Mouse (Mus musculus) CH12.LX (cell line): ENCODE measurements around the gene Sema3f. TPM values are rescaled to one million over a fixed set of nuclear protein-coding genes. Genes with fewer than 3 reads are reported as not detected.

Experiments used
- DNase-seq: peaks from one replicate; pipeline ENCODE4 v3.0.0-alpha.2; 2013; ENCODE audit errors: extremely low read depth
- H3K27ac ChIP-seq: 2 replicates; pipeline ENCODE4 v1.5.1; 2012; ENCODE audit warnings: low read depth, mild to moderate bottlenecking, control low read depth, moderate library complexity; ENCODE audit not compliant: insufficient read depth
- H3K27me3 ChIP-seq: replicated peaks from 2 replicates; pipeline ENCODE3; 2012; ENCODE audit warnings: inconsistent platforms
- H3K36me3 ChIP-seq, 2 experiments: replicated peaks in 1 of 2; 2 replicates each; pipeline versions ENCODE3 to v1.6.1; 2012; ENCODE audit warnings: inconsistent platforms in 1 of 2, low read length in 1 of 2, mild to moderate bottlenecking in 1 of 2, mixed read lengths in 1 of 2, moderate library complexity in 1 of 2; ENCODE audit not compliant: control insufficient read depth in 1 of 2, insufficient read depth in 1 of 2
- H3K4me1 ChIP-seq, 2 experiments: 2 replicates each; pipeline ENCODE4 v1.6.1; 2012; ENCODE audit warnings: inconsistent platforms in 1 of 2, moderate library complexity in 1 of 2; ENCODE audit not compliant: insufficient read depth in 2 of 2, control insufficient read depth in 1 of 2
- H3K4me2 ChIP-seq: 2 replicates; pipeline ENCODE4 v1.6.1; 2012; ENCODE audit warnings: low read depth, mild to moderate bottlenecking, control low read depth; ENCODE audit not compliant: poor library complexity, insufficient read depth, severe bottlenecking
- H3K4me3 ChIP-seq, 3 experiments: fragments of 150-350 bp in 1 of 3; sonication (generic) in 1 of 3; replicated peaks in 1 of 3; 2 replicates each; pipeline versions ENCODE3 to v1.5.1; 2011 to 2012; ENCODE audit warnings: low read depth in 2 of 3, low read length in 2 of 3, mild to moderate bottlenecking in 2 of 3, moderate library complexity in 2 of 3, control low read depth in 1 of 3, improper control_type of control experiment in 1 of 3, inconsistent platforms in 1 of 3, mixed read lengths in 1 of 3; ENCODE audit not compliant: poor library complexity in 1 of 3
- H3K79me2 ChIP-seq: replicated peaks from 2 replicates; pipeline ENCODE4 v1.6.1; 2012; ENCODE audit warnings: mild to moderate bottlenecking, moderate library complexity; ENCODE audit not compliant: control insufficient read depth, poor library complexity, insufficient read depth, severe bottlenecking; ENCODE audit errors: extremely low read depth
- H3K9ac ChIP-seq: 2 replicates; pipeline ENCODE4 v1.6.1; 2012; ENCODE audit warnings: low read depth, mild to moderate bottlenecking, control low read depth, moderate library complexity; ENCODE audit not compliant: insufficient read depth
- H3K9me3 ChIP-seq: replicated peaks from 2 replicates; pipeline ENCODE3; 2012; ENCODE audit warnings: low read length, inconsistent platforms, mixed read lengths
- BHLHE40 ChIP-seq: IDR thresholded peaks from 2 replicates; pipeline ENCODE4 v1.6.1; 2011; ENCODE audit warnings: mild to moderate bottlenecking, low read depth, low read length, improper control_type of control experiment
- CHD1 ChIP-seq: IDR thresholded peaks from 2 replicates; pipeline ENCODE4 v1.6.1; 2012; ENCODE audit warnings: low read depth, low read length, improper control_type of control experiment, inconsistent platforms
- CTCF ChIP-seq, 2 experiments: IDR thresholded peaks in 1 of 2; conservative IDR thresholded peaks in 1 of 2; 2 replicates each; pipeline ENCODE4 v1.5.1; 2011 to 2012; ENCODE audit warnings: low read depth in 2 of 2, low read length in 2 of 2, improper control_type of control experiment in 1 of 2, inconsistent platforms in 1 of 2, mild to moderate bottlenecking in 1 of 2, moderate library complexity in 1 of 2
- E2F4 ChIP-seq: IDR thresholded peaks from 2 replicates; pipeline ENCODE4 v1.6.1; 2011; ENCODE audit warnings: low read depth, low read length, improper control_type of control experiment; ENCODE audit not compliant: insufficient replicate concordance
- ELF1 ChIP-seq: IDR thresholded peaks from 2 replicates; pipeline ENCODE4 v1.6.1; 2014; ENCODE audit warnings: low read depth, mild to moderate bottlenecking, inconsistent platforms, low read length, improper control_type of control experiment
- EP300 ChIP-seq: IDR thresholded peaks from 2 replicates; pipeline ENCODE4 v1.6.1; 2011; ENCODE audit warnings: low read length, improper control_type of control experiment
- ETS1 ChIP-seq: conservative IDR thresholded peaks from 2 replicates; pipeline ENCODE4 v1.6.1; 2012; ENCODE audit warnings: low read depth, mild to moderate bottlenecking, inconsistent platforms, low read length, improper control_type of control experiment, moderate library complexity
- HCFC1 ChIP-seq: IDR thresholded peaks from 2 replicates; pipeline ENCODE4 v1.6.1; 2012; ENCODE audit warnings: low read depth, mild to moderate bottlenecking, inconsistent platforms, low read length, improper control_type of control experiment
- IRF4 ChIP-seq: IDR thresholded peaks from 2 replicates; pipeline ENCODE4 v1.6.1; 2014; ENCODE audit warnings: low read depth, mild to moderate bottlenecking, inconsistent platforms, low read length, improper control_type of control experiment
- JUN ChIP-seq: IDR thresholded peaks from 2 replicates; pipeline ENCODE4 v1.6.1; 2011; ENCODE audit warnings: low read depth, mild to moderate bottlenecking, low read length, improper control_type of control experiment, moderate library complexity; ENCODE audit not compliant: insufficient read depth
- KAT2A ChIP-seq: IDR thresholded peaks from 2 replicates; pipeline ENCODE4 v1.6.1; 2012; ENCODE audit warnings: low read length, improper control_type of control experiment, inconsistent platforms; ENCODE audit not compliant: insufficient replicate concordance
- MAFK ChIP-seq: IDR thresholded peaks from 2 replicates; pipeline ENCODE4 v1.6.1; 2011; ENCODE audit warnings: low read length, improper control_type of control experiment; ENCODE audit not compliant: insufficient replicate concordance
- MAZ ChIP-seq: IDR thresholded peaks from 2 replicates; pipeline ENCODE4 v1.6.1; 2012; ENCODE audit warnings: low read depth, mild to moderate bottlenecking, inconsistent platforms, low read length, improper control_type of control experiment, moderate library complexity
- MXI1 ChIP-seq: IDR thresholded peaks from 2 replicates; pipeline ENCODE4 v1.6.1; 2011; ENCODE audit warnings: mild to moderate bottlenecking, low read depth, low read length, improper control_type of control experiment
- MYC ChIP-seq: IDR thresholded peaks from 2 replicates; pipeline ENCODE4 v1.6.1; 2011; ENCODE audit warnings: low read depth, mild to moderate bottlenecking, improper control_type of control experiment, low read length
- NELFE ChIP-seq: IDR thresholded peaks from 2 replicates; pipeline ENCODE4 v1.6.1; 2011; ENCODE audit warnings: low read depth, low read length, improper control_type of control experiment
- PAX5 ChIP-seq: IDR thresholded peaks from 2 replicates; pipeline ENCODE4 v1.6.1; 2012; ENCODE audit warnings: low read length, inconsistent platforms, mixed read lengths
- RAD21 ChIP-seq: IDR thresholded peaks from 2 replicates; pipeline ENCODE4 v1.6.1; 2011; ENCODE audit warnings: low read depth, mild to moderate bottlenecking, low read length, improper control_type of control experiment, moderate library complexity
- RCOR1 ChIP-seq: conservative IDR thresholded peaks from 2 replicates; pipeline ENCODE4 v1.6.1; 2012; ENCODE audit warnings: low read depth, mild to moderate bottlenecking, inconsistent platforms, low read length, improper control_type of control experiment
- SIN3A ChIP-seq: IDR thresholded peaks from 2 replicates; pipeline ENCODE4 v1.6.1; 2012; ENCODE audit warnings: low read length, improper control_type of control experiment, inconsistent platforms
- SMC3 ChIP-seq: IDR thresholded peaks from 2 replicates; pipeline ENCODE4 v1.6.1; 2011; ENCODE audit warnings: low read depth, low read length, improper control_type of control experiment
- TCF12 ChIP-seq: IDR thresholded peaks from 2 replicates; pipeline ENCODE4 v1.6.1; 2014; ENCODE audit warnings: low read depth, mild to moderate bottlenecking, inconsistent platforms, low read length, improper control_type of control experiment
- UBTF ChIP-seq: IDR thresholded peaks from 2 replicates; pipeline ENCODE4 v1.6.1; 2012; ENCODE audit warnings: low read depth, mild to moderate bottlenecking, inconsistent platforms, low read length, improper control_type of control experiment, moderate library complexity
- USF1 ChIP-seq: IDR thresholded peaks from 2 replicates; pipeline ENCODE4 v1.6.1; 2014; ENCODE audit warnings: low read depth, mild to moderate bottlenecking, inconsistent platforms, low read length, improper control_type of control experiment
- USF2 ChIP-seq: conservative IDR thresholded peaks from 2 replicates; pipeline ENCODE4 v1.6.1; 2011; ENCODE audit warnings: low read depth, low read length, improper control_type of control experiment
- ZC3H11A ChIP-seq: IDR thresholded peaks from 2 replicates; pipeline ENCODE4 v1.6.1; 2012; ENCODE audit warnings: low read depth, mild to moderate bottlenecking, inconsistent platforms, low read length, improper control_type of control experiment
- ZNF384 ChIP-seq: IDR thresholded peaks from 2 replicates; pipeline ENCODE4 v1.6.1; 2012; ENCODE audit warnings: low read depth, low read length, improper control_type of control experiment, inconsistent platforms
- dilution Hi-C: fragments of 300-500 bp; cut with MboI; formaldehyde crosslinking; loops from 2 replicates; pipeline ENCODE4 v1.14.3; 2020; ENCODE audit warnings: low sequenced_read_pairs; ENCODE audit not compliant: extremely low pct_unique_long_range_greater_than_20kb, extremely low pct_ligation_motif_present
- in situ Hi-C: fragments of 300-500 bp; cut with MboI; formaldehyde crosslinking; loops from 3 replicates; pipeline ENCODE4 v1.14.3; 2019; ENCODE audit warnings: low sequenced_read_pairs, low pct_ligation_motif_present, low pct_unique_long_range_greater_than_20kb, mixed read lengths
- polyA plus RNA-seq: library from polyadenylated mRNA; unstranded; fragments of >175 nt; gene quantifications from 2 replicates; pipeline ENCODE4 v1.2.1, GENCODE M21; 2012; ENCODE audit warnings: low read depth; ENCODE audit not compliant: insufficient read length
- total RNA-seq, 2 experiments: library from RNA; depleted of rRNA; stranded (reverse); fragments of 300-350 nt in 1 of 2; fragments of >200 nt in 1 of 2; gene quantifications; 2 replicates each; pipeline ENCODE4 v1.2.3; 2012 to 2014

Gene Sema3f
- total and polyA plus RNA-seq, 3 experiments = 0.24 to 1.1 (median 0.36) TPM

DNA sequence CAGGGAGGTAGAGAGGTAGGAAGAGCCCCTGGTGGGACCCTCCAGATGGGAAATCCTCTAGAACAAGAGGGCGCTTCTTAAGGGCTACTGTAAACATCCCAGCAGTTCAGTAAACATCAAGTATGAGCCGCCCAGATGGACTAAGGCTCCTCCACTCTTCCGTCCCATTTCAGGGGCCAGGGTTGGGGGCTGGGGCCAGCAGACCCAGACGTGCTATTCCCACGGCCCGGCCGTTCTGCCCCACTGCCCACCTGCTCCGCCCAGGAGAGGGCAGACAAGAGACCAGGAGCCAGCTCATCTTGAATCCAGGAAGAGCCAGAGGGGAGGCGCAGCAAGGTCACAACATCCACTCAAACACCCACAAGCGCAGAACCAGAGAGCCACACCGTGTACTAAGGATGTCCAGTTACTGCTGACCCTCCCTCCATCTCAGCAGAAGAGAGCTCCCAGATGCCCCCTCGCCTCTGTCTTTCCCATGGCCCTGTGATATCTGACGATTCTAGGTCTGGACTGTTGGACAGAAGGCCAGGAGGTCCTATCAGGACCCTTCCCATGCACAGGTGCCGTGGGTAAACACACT lies 11.6 kb downstream of the Sema3f start:
- no peaks in the 10 kb centered on the region for H3K36me3 ChIP-seq
- no peak overlapping the region for H3K4me3 ChIP-seq
- in situ Hi-C loops = no loop called here
- no peaks in the 10 kb centered on the region for H3K9me3 ChIP-seq
- dilution Hi-C loops = no loop called here
- H3K9ac ChIP-seq = no peak overlapping the region
- H3K4me2 ChIP-seq = no peak overlapping the region
- no peak overlapping the region for H3K27ac ChIP-seq
- TF ChIP-seq E2F4 (no peak), HCFC1 (no peak), CTCF (conservative IDR thresholded peaks at IDR 0.05 in 1 of 2, IDR thresholded peaks at IDR 0.05 in 1 of 2; ENCODE audit: low read depth in 2 of 2, low read length in 2 of 2) (no peak), MYC (no peak), EP300 (no peak), NELFE (no peak), ZC3H11A (no peak), CHD1 (no peak), SMC3 (no peak), RAD21 (no peak), USF2 (no peak), USF1 (no peak), ZNF384 (no peak), JUN (no peak), IRF4 (no peak), MAFK (no peak), PAX5 (no peak), UBTF (no peak)
- H3K79me2 ChIP-seq = no peaks in the 10 kb centered on the region
- peaks cover 3 to 30% of the 10 kb centered on the region in 2 experiments for H3K4me1 ChIP-seq
- no peak for DNase-seq
- H3K27me3 ChIP-seq = peaks cover 73% of the 10 kb centered on the region

DNA sequence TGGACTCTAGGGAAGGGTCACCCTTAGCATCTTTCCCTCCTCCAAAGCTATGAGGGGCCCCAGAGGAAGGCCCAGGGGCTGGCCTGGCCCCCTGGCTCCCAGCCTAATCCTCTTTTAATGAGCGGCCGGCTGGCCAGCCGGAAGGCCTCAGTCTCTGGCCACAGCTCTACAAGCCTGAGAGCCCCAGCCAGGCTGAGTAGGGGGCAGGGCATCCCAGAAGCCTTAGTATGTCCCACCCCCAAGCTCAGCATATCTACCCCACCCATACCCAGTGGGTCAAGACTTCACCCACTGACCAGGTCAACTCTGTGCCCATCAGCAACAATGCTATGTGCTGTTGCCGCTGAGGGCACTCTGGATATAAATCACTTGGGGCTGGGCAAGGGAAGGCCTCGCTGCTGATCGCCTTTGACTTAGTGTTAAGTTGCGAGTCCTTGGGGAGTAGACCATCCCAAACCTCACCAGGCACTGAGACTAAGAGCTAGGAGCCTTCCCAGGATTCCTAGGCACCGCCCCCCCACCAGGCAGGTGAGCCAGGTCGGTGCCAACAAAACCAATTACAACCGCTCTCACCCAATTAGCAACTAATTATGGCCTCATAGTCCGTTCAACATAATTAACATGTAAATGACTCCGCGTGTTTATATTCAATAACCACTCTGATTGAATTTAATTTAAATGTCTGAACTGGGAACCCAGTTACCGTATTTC lies 12.3 kb downstream of the Sema3f start:
- in situ Hi-C loops (no loop called here), dilution Hi-C loops (no loop called here)
- H3K4me1 ChIP-seq = peaks cover 8 to 37% of the 10 kb centered on the region in 2 experiments
- H3K4me3 ChIP-seq = no peak overlapping the region
- peaks cover 72% of the 10 kb centered on the region for H3K27me3 ChIP-seq
- DNase-seq = no peak
- no peak overlapping the region for H3K9ac ChIP-seq
- no peak for TF ChIP-seq KAT2A
- no peak for TF ChIP-seq BHLHE40
- TF ChIP-seq ELF1 = no peak
- no peak for TF ChIP-seq MAZ
- no peak for TF ChIP-seq SIN3A
- no peak for TF ChIP-seq JUN
- no peak for TF ChIP-seq USF1
- TF ChIP-seq TCF12 = no peak
- TF ChIP-seq MXI1 = no peak
- TF ChIP-seq E2F4 = no peak
- no peak for TF ChIP-seq PAX5
- no peak for TF ChIP-seq ETS1
- no peak for TF ChIP-seq HCFC1
- no peak for TF ChIP-seq SMC3
- TF ChIP-seq MAFK = no peak
- TF ChIP-seq CHD1 = no peak
- TF ChIP-seq RCOR1 = no peak
- TF ChIP-seq MYC = no peak
- H3K9me3 ChIP-seq = no peaks in the 10 kb centered on the region
- no peak overlapping the region for H3K27ac ChIP-seq
- no peaks in the 10 kb centered on the region for H3K36me3 ChIP-seq
- H3K4me2 ChIP-seq = no peak overlapping the region
- no peaks in the 10 kb centered on the region for H3K79me2 ChIP-seq
